Mouse (Mus musculus) megakaryocyte, embryonic 14.5 days (primary cell): ENCODE results near the gene Pilra. TPM values are rescaled to one million over a fixed set of nuclear protein-coding genes. Genes with fewer than 3 reads are reported as not detected.

Experiments used
- H3K27me3 ChIP-seq: replicated peaks from 2 replicates; pipeline ENCODE3; 2012; ENCODE audit warnings: inconsistent platforms
- H3K36me3 ChIP-seq: replicated peaks from 2 replicates; pipeline ENCODE3; 2012; ENCODE audit warnings: low read length, inconsistent platforms, mixed read lengths
- H3K4me1 ChIP-seq: 2 replicates; pipeline ENCODE4 v1.6.1; 2012; ENCODE audit warnings: inconsistent platforms
- H3K4me3 ChIP-seq: replicated peaks from 2 replicates; pipeline ENCODE3; 2012; ENCODE audit warnings: moderate library complexity, mild to moderate bottlenecking, inconsistent platforms
- H3K9me3 ChIP-seq: 2 replicates; pipeline ENCODE4 v1.6.1; 2012; ENCODE audit warnings: inconsistent platforms
- FLI1 ChIP-seq: IDR thresholded peaks from 2 replicates; pipeline ENCODE4 v1.6.1; 2012; ENCODE audit warnings: low read length, inconsistent platforms, mixed read lengths
- GATA1 ChIP-seq: IDR thresholded peaks from 3 replicates; pipeline ENCODE4 v1.6.1; 2012; ENCODE audit warnings: mixed read lengths, low read length, inconsistent platforms, borderline replicate concordance
- polyA plus RNA-seq: library from polyadenylated mRNA; stranded (reverse); fragments of >175 nt; gene quantifications from 2 replicates; pipeline ENCODE4 v1.2.3, GENCODE M21; 2012; ENCODE audit warnings: low replicate concordance; ENCODE audit not compliant: insufficient read depth

The Pilra gene
- polyA plus RNA-seq, 1 experiment: 1.1 TPM

DNA sequence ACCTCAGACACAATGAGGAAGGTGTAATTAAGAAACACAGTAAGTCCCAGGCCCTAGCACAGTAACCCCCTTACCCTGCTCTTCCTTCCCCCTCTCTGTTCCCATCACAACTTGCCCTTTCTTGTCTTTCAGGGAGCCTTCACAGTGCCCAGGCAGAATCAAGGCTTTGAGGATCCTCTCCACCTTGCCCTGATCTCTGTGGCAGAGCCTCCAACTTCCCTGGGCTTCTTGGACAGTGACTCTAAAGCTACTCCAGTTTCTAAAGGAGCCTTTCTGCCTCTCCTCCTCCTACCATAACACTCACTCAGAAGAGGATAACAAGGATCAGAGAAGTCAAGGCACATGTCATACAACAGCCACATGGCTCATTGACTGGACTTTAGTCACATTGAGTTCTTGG, 530 bp upstream of the Pilra start:
- TF ChIP-seq FLI1: no peak
- TF ChIP-seq GATA1: no peak
- peaks cover 2% of the 10 kb centered on the region for H3K27me3 ChIP-seq
- no peaks in the 10 kb centered on the region for H3K36me3 ChIP-seq
- H3K9me3 ChIP-seq: no peaks in the 10 kb centered on the region
- H3K4me1 ChIP-seq: no peaks in the 10 kb centered on the region
- H3K4me3 ChIP-seq: no peak overlapping the region

DNA sequence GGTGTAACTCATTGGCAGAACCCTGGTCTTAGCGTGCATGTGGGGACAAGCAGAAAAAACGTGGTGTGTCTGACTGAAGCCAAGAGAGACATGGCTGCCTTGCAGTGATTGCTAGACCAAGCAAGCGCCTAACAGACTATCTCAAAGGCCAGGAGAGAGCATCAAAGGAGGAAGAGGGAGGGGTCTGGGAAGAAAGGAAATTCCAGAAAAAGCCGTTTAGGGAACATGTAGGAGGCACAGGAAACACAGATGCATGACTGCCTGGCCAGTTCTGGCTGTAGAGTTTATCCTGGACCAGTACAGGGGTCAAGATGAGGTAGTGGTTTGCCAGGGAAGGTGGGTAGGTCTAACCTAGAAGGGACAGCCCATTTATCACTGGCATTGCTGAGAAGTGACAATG, 2.6 kb downstream of the Pilra start:
- Histone ChIP-seq H3K4me1 (peaks cover 19% of the 10 kb centered on the region), H3K9me3 (no peaks in the 10 kb centered on the region), H3K27me3 (peaks cover 2% of the 10 kb centered on the region), H3K36me3 (no peaks in the 10 kb centered on the region), H3K4me3 (no peak overlapping the region)
- TF ChIP-seq GATA1: no peak
- no peak for TF ChIP-seq FLI1

DNA sequence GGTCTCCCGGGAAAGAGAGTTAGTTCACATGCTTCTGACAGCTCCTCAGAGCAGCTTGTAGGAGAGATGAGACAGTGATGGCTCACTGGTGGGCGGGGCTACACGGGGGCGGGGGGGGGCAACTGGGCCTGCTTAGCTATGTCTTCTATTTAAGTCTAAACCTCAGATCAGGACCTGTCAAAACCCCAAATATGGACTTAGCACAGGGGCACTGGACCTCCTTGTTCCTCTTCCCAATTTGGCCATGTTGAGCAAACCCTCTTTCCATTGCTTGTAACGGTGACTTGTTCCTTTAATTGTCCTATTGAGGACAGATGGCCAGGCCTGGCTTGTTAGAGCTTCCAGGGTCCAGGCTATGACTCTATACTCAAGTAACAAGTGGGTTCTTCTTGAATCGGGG, 4.6 kb downstream of the Pilra start:
- H3K9me3 ChIP-seq: no peaks in the 10 kb centered on the region
- no peak overlapping the region for H3K4me3 ChIP-seq
- peaks cover 19% of the 10 kb centered on the region for H3K4me1 ChIP-seq
- TF ChIP-seq FLI1 (no peak), GATA1 (no peak)
- no peaks in the 10 kb centered on the region for H3K36me3 ChIP-seq
- H3K27me3 ChIP-seq: peaks cover 2% of the 10 kb centered on the region

DNA sequence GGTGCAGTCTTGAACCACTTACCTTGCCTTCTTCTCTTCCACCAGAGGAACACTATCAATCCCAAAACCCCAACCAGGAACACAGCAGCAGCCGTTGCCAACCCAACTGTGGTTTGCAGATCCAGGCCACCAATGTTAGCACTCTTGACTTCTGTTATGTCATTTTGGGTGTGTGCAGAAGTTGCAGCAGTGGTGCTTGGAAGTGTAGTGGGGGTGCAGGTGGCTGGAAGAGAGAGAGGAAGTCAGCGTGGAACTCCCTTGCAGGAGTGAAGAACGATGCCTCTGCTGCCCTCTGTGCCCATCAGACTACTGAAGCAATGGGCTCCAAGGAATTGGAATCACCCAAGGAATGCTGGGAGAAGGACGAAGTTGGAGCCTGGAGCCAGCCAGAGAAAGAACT, 5.0 kb downstream of the Pilra start:
- no peaks in the 10 kb centered on the region for H3K36me3 ChIP-seq
- no peaks in the 10 kb centered on the region for H3K9me3 ChIP-seq
- no peak for TF ChIP-seq FLI1
- no peak for TF ChIP-seq GATA1
- H3K4me3 ChIP-seq: no peak overlapping the region
- H3K27me3 ChIP-seq: peaks cover 2% of the 10 kb centered on the region
- H3K4me1 ChIP-seq: peaks cover 19% of the 10 kb centered on the region

DNA sequence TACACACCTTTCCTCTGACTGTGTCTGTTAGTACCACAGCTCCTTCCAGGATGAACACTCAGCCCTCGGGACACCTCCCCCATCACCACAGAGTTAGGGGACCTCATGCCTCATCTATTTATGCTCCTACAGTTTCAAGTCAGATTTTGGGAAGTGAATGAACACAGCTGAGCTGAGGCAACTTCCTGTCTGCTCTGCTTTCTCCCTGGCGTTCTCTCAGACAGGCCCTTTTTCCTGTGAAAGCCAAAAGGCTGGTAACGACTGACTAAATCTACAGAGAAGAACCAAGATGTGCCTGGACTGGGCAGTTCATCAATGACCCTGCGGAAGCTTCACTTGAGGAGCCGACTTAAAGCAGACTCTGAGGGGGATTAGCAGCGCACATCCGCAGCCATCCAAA, 5.8 kb downstream of the Pilra start:
- H3K9me3 ChIP-seq: no peaks in the 10 kb centered on the region
- H3K4me3 ChIP-seq: no peak overlapping the region
- H3K27me3 ChIP-seq: peaks cover 2% of the 10 kb centered on the region
- TF ChIP-seq FLI1 (no peak), GATA1 (no peak)
- H3K36me3 ChIP-seq: no peaks in the 10 kb centered on the region
- peaks cover 19% of the 10 kb centered on the region for H3K4me1 ChIP-seq

DNA sequence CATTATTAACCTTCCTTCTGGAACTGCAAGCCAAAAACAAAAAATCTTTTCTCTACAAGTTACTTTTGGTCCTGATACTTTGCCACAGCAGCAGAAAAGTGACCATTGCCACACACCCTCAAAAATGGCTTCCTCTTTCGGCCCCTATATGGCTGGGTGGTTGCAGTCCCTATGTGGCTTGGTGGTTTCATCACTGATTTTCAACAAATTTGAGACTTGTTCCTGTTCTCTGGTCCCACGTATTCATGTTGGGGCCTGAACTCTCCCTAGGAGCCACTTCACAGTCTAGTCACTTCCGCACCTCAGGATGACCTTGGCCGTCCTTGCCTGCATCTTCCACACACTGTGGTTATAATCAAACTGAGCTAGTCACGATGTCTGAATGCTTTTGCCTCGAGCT, 7.4 kb downstream of the Pilra start:
- TF ChIP-seq GATA1 (no peak), FLI1 (no peak)
- Histone ChIP-seq H3K9me3 (no peaks in the 10 kb centered on the region), H3K4me3 (no peak overlapping the region), H3K36me3 (no peaks in the 10 kb centered on the region), H3K4me1 (peaks cover 19% of the 10 kb centered on the region), H3K27me3 (no peaks in the 10 kb centered on the region)

DNA sequence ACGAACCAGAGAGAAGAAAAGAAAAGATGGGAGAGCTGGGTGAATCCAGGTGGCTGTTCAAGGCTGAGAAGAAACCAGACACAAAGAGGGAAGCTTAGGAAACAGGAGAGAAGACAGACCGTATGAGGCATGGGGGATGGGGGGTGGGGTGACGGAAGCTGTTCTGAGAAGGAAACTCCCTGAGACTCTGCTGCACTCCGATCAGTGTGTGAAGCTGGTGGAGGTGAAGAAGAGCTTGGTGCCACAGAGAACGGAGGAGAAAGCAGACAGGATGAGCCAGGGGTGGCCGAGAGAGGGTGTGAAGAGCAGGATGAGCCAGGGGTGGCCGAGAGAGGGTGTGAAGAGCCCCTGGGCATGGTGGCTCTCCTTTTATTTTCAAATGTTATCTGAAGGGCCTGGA, 9.7 kb downstream of the Pilra start:
- Histone ChIP-seq H3K36me3 (no peaks in the 10 kb centered on the region), H3K4me3 (no peak overlapping the region), H3K4me1 (peaks cover 21% of the 10 kb centered on the region), H3K9me3 (no peaks in the 10 kb centered on the region), H3K27me3 (peaks cover 3% of the 10 kb centered on the region)
- no peak for TF ChIP-seq FLI1
- TF ChIP-seq GATA1: no peak

DNA sequence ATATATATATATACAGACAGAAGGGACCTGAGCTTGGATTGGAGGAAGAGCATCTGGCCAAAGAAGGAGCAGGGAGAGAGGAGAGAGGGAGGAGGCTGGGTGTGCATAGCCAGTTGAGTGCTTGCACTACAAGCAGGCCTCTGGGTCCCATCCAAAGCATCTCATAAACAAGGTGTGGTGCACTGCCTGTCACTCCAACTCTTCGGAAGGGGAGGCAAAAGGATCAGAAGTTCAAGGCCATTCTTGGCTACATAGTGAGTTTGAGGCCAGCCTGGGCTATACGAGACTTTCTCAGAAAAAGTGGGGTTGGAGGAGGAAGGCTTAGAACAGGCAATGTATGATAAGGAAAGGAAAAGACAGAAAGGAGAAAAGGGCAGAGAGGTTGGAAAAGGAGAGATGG, 10.1 kb downstream of the Pilra start:
- H3K4me3 ChIP-seq: no peak overlapping the region
- no peak for TF ChIP-seq FLI1
- TF ChIP-seq GATA1: no peak
- H3K9me3 ChIP-seq: no peaks in the 10 kb centered on the region
- no peaks in the 10 kb centered on the region for H3K36me3 ChIP-seq
- peaks cover 3% of the 10 kb centered on the region for H3K27me3 ChIP-seq
- H3K4me1 ChIP-seq: peaks cover 19% of the 10 kb centered on the region

DNA sequence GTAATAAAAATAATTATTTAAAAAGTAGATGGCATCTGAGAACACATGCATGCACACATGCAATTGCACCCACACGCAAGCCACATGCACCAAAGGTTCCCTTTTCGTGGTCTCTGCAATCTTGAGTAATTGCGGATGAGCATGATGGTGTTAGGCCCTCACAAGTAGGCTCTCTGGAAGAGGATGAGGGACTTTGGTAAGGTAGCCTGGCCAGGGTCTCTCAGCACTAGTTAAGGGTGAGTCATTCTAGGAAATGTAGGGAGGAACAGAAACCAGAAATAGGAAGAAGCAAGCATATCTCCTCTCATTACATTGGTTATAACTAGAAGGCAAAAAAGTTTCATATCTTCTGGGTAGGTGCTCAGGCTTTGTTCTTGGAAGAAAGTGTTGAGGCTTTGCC, 11.1 kb downstream of the Pilra start:
- Histone ChIP-seq H3K36me3 (no peaks in the 10 kb centered on the region), H3K4me3 (no peak overlapping the region), H3K4me1 (peaks cover 14% of the 10 kb centered on the region), H3K9me3 (no peaks in the 10 kb centered on the region), H3K27me3 (peaks cover 3% of the 10 kb centered on the region)
- TF ChIP-seq GATA1: no peak
- TF ChIP-seq FLI1: no peak

DNA sequence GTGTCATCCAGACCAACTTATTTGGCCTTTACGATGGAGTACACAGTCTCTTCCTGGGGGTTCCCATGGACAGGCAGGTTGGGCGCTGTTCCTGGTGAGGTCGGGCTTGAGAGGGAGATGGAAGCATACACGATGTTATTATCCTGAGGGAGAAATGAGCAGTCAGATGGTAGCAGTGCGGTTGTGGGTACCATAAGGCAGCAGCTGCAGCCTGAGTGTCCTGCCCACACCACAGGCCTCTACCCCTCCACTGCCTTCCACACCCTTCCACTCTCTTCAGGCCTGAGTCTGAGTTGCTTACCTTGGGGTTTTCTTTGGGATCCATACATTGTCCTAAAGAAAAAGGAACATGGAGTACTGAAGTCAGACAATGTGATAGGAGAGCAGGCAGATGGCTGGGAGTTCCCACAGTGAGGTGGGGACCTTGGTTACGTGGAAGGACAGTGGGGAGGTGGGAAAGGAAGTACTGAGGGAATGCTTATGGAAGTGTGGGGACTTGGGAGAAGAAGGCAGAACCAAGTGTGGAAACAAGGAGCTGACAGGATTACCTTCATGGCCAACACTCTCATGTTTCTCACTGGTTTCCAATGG, 12.5 kb downstream of the Pilra start:
- Histone ChIP-seq H3K36me3 (no peaks in the 10 kb centered on the region), H3K4me1 (peaks cover 3% of the 10 kb centered on the region; the same call in 1 of the 2 replicates), H3K9me3 (no peaks in the 10 kb centered on the region), H3K27me3 (peaks cover 4% of the 10 kb centered on the region), H3K4me3 (peak overlapping the region; percentile 65)
- TF ChIP-seq FLI1: no peak
- no peak for TF ChIP-seq GATA1

DNA sequence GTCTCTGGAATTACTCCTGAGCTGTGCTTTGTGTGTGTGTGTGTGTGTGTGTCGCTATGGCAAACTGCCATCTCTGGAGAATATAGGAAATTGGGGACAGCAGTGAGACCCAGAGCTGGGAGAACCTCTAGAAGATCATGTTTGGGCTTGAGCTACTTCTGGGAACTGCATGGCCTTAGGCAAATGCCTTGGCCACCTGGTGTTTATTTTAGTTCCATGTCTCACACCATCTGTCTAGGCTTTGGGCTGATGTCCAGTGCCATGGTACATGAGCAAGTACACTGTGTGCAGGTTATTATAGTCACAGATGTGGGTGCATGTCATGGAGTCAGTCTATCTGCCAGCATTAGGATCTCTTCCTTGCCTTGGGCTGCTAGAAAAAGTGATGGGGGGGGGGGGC, 13.5 kb downstream of the Pilra start:
- TF ChIP-seq FLI1: no peak
- TF ChIP-seq GATA1: no peak
- Histone ChIP-seq H3K4me3 (no peak overlapping the region), H3K27me3 (peaks cover 4% of the 10 kb centered on the region), H3K36me3 (no peaks in the 10 kb centered on the region), H3K9me3 (no peaks in the 10 kb centered on the region), H3K4me1 (0 out of 2 replicates have a peak, but pooled peaks cover 3% of the 10 kb centered on the region)
